Mouse (Mus musculus): ENCODE data around the gene Nin. TPM values are rescaled to one million over a fixed set of nuclear protein-coding genes. Genes with fewer than 3 reads are reported as not detected.

The Nin gene
- polyA plus RNA-seq (2012), result 36.9 and 43.5 TPM in 2 replicates

GRCm38 (mm10) chr12:70113351-70113750 lies at the start of gene Nin:
Nin (minus strand) TSS chr12:70113717.

GRCm38 (mm10) chr12:70153842-70154241 lies 40.3 kb upstream of the Nin start, which contains the start of gene Abhd12b:
Abhd12b (plus strand) TSS chr12:70154142.

GRCm38 (mm10) chr12:69986786-69987497 lies 126.6 kb downstream of the Nin start, which contains the start of gene Sav1:
Sav1 (minus strand) TSS chr12:69987002.

Other genes with a start within 250 kb of the Nin start
- 0.54 and 2.0 TPM in 2 replicates for gene Atl1, start 221.1 kb downstream of the Nin start, polyA plus RNA-seq (2012)
- gene Map4k5, start 220.5 kb downstream of the Nin start, polyA plus RNA-seq (2012), result 3.8 and 6.7 TPM in 2 replicates
- gene Sav1, start 126.7 kb downstream of the Nin start, polyA plus RNA-seq (2012), result 17.8 and 25.2 TPM in 2 replicates
- not detected in 2 replicates for gene Abhd12b, start 40.4 kb upstream of the Nin start, polyA plus RNA-seq (2012)
- 49.6 and 64.9 TPM in 2 replicates for gene Pygl, start 117.8 kb upstream of the Nin start, polyA plus RNA-seq (2012)
- gene Trim9, start 233.9 kb upstream of the Nin start, polyA plus RNA-seq (2012), result 0.07 and 0.29 TPM in 2 replicates

Data from megakaryocyte-erythroid progenitor cell, adult 5 weeks (primary cell).